Comparison of ENCODE assay signal across 8 mouse cellular contexts in genomic region chr14:25533010-25533409, GRCm38 (mm10).
DNase-seq lines count a peak whose midpoint lies in the region; ATAC-seq and TF ChIP-seq lines count a peak whose summit lies in the region.
"Had no signal": no experiment of that assay in that cellular context is flagged by ENCODE, and none has a peak within 500 bp of the region (broad histone marks: within the 10 kb centered on the region; RNA-seq: fewer than 3 reads in every experiment).

No protein-coding gene starts in this region.

- no peak overlapping the region for H3K4me3 ChIP-seq in hindbrain, embryonic 13.5 days
- H3K4me3 ChIP-seq in hindbrain, postnatal 0 days (ENCODE audit: low read length): no peak overlapping the region
- no peak overlapping the region for H3K4me3 ChIP-seq in heart, embryonic 16.5 days (ENCODE audit: low read length)
- H3K4me3 ChIP-seq in lung, embryonic 16.5 days (ENCODE audit: low read length): no peak overlapping the region
- H3K4me3 ChIP-seq in forebrain, postnatal 0 days (ENCODE audit: low read depth, low read length): no peak overlapping the region

- H3K36me3 ChIP-seq in hindbrain, embryonic 13.5 days: peaks cover 38% of the 10 kb centered on the region
- peaks cover 6% of the 10 kb centered on the region for H3K36me3 ChIP-seq in hindbrain, postnatal 0 days (ENCODE audit: insufficient read depth, low read length)
- no peaks in the 10 kb centered on the region for H3K36me3 ChIP-seq in heart, embryonic 16.5 days (ENCODE audit: control insufficient read depth, insufficient read depth)
- no peaks in the 10 kb centered on the region; the same call in 1 of the 2 replicates for H3K36me3 ChIP-seq in lung, embryonic 16.5 days (ENCODE audit: control insufficient read depth, insufficient read depth, low read length)
- H3K36me3 ChIP-seq in forebrain, postnatal 0 days (ENCODE audit: insufficient read depth): 0 out of 2 replicates have a peak, but pooled peaks cover 4% of the 10 kb centered on the region

- no peaks in the 10 kb centered on the region for H3K27me3 ChIP-seq in hindbrain, embryonic 13.5 days
- no peaks in the 10 kb centered on the region for H3K27me3 ChIP-seq in hindbrain, postnatal 0 days (ENCODE audit: insufficient read depth, low read length)
- no peaks in the 10 kb centered on the region for H3K27me3 ChIP-seq in heart, embryonic 16.5 days (ENCODE audit: control insufficient read depth, insufficient read depth, low read length)
- no peaks in the 10 kb centered on the region for H3K27me3 ChIP-seq in lung, embryonic 16.5 days (ENCODE audit: control insufficient read depth, insufficient read depth, low read depth, low read length)
- no peaks in the 10 kb centered on the region for H3K27me3 ChIP-seq in forebrain, postnatal 0 days (ENCODE audit: insufficient read depth, low read length)

- H3K9me3 ChIP-seq in hindbrain, embryonic 13.5 days: no peaks in the 10 kb centered on the region
- no peaks in the 10 kb centered on the region for H3K9me3 ChIP-seq in hindbrain, postnatal 0 days (ENCODE audit: low read length)
- no peaks in the 10 kb centered on the region for H3K9me3 ChIP-seq in heart, embryonic 16.5 days (replicated peaks; ENCODE audit: control insufficient read depth, low read length)
- no peaks in the 10 kb centered on the region for H3K9me3 ChIP-seq in lung, embryonic 16.5 days (ENCODE audit: control insufficient read depth, low read length)
- no peaks in the 10 kb centered on the region for H3K9me3 ChIP-seq in forebrain, postnatal 0 days (ENCODE audit: low read length)

- WGBS in hindbrain, embryonic 13.5 days: 77% methylated on average over 3 of the region's 3 CpGs
- WGBS in hindbrain, postnatal 0 days: 71% methylated on average over 3 of the region's 3 CpGs
- WGBS in heart, embryonic 16.5 days: 26% methylated on average over 3 of the region's 3 CpGs
- WGBS in lung, embryonic 16.5 days: 26% methylated on average over 3 of the region's 3 CpGs
- WGBS in forebrain, postnatal 0 days: 77% methylated on average over 3 of the region's 3 CpGs

- no peak overlapping the region for H3K9ac ChIP-seq in hindbrain, embryonic 13.5 days
- H3K9ac ChIP-seq in hindbrain, postnatal 0 days (replicated peaks; ENCODE audit: low read length): no peak overlapping the region
- no peak overlapping the region for H3K9ac ChIP-seq in heart, embryonic 16.5 days (ENCODE audit: low read length)
- no peak overlapping the region for H3K9ac ChIP-seq in lung, embryonic 16.5 days (ENCODE audit: low read length)
- H3K9ac ChIP-seq in forebrain, postnatal 0 days: no peak overlapping the region

- no peak overlapping the region for H3K4me2 ChIP-seq in hindbrain, embryonic 13.5 days
- H3K4me2 ChIP-seq in hindbrain, postnatal 0 days (ENCODE audit: low read depth, low read length): no peak overlapping the region
- H3K4me2 ChIP-seq in heart, embryonic 16.5 days (ENCODE audit: low read depth, low read length): no peak overlapping the region
- no peak overlapping the region for H3K4me2 ChIP-seq in lung, embryonic 16.5 days (ENCODE audit: low read depth, low read length)
- H3K4me2 ChIP-seq in forebrain, postnatal 0 days (ENCODE audit: low read depth): no peak overlapping the region

- DNase-seq in hindbrain, postnatal 0 days (ENCODE audit: low spot score): no peak
- peak; percentile 74 for DNase-seq in NIH3T3 (ENCODE audit: low read depth)
- no peak for DNase-seq in layer of hippocampus, adult 8-10 months (ENCODE audit: low spot score in 2 of 2)
- no peak for DNase-seq in forebrain, postnatal 0 days
- DNase-seq: cerebellum, adult 18-20 months had no signal

- ATAC-seq in hindbrain, embryonic 13.5 days (ENCODE audit: low FRiP score): no peak
- ATAC-seq in hindbrain, postnatal 0 days: no peak
- 0 out of 2 replicates have a peak, but pooled peaks have one; percentile 10 for ATAC-seq in heart, embryonic 16.5 days (replicated peaks; ENCODE audit: extremely low read depth, insufficient read depth, low FRiP score)
- peak; percentile 61 for ATAC-seq in lung, embryonic 16.5 days (ENCODE audit: low read depth)
- ATAC-seq in forebrain, postnatal 0 days: no peak

- TF ChIP-seq CTCF in hindbrain, postnatal 0 days (IDR thresholded peaks at IDR 0.05; ENCODE audit: low read depth): no peak
- TF ChIP-seq CTCF in forebrain, postnatal 0 days (IDR thresholded peaks at IDR 0.05; ENCODE audit: low read depth): no peak

- peak overlapping the region; percentile 44; the same call in 1 of the 2 replicates for H3K27ac ChIP-seq in hindbrain, embryonic 13.5 days
- H3K27ac ChIP-seq in hindbrain, postnatal 0 days: no peak overlapping the region
- H3K27ac ChIP-seq in heart, embryonic 16.5 days (ENCODE audit: low read length): peak overlapping the region; percentile 42
- peak overlapping the region; percentile 8 for H3K27ac ChIP-seq in lung, embryonic 16.5 days (ENCODE audit: low read length)
- no peak overlapping the region for H3K27ac ChIP-seq in forebrain, postnatal 0 days (ENCODE audit: low read depth, low read length)

- H3K4me1 ChIP-seq in hindbrain, embryonic 13.5 days (replicated peaks): peaks cover 48% of the 10 kb centered on the region
- peaks cover 6% of the 10 kb centered on the region; the same call in 1 of the 2 replicates for H3K4me1 ChIP-seq in hindbrain, postnatal 0 days (ENCODE audit: insufficient read depth, low read length)
- H3K4me1 ChIP-seq in heart, embryonic 16.5 days (ENCODE audit: control insufficient read depth, insufficient read depth, low read length): peaks cover 45% of the 10 kb centered on the region
- H3K4me1 ChIP-seq in lung, embryonic 16.5 days (replicated peaks; ENCODE audit: control insufficient read depth, insufficient read depth, low read length): peaks cover 35% of the 10 kb centered on the region
- no peaks in the 10 kb centered on the region for H3K4me1 ChIP-seq in forebrain, postnatal 0 days (ENCODE audit: insufficient read depth)

Comparison
In these comparisons a context has a peak if more than half of its experiments do, and no peak if none do; other contexts are left out.
1. H3K27ac ChIP-seq: peak in hindbrain, embryonic 13.5 days (single experiment), heart, embryonic 16.5 days (single experiment) and lung, embryonic 16.5 days (single experiment); none in hindbrain, postnatal 0 days (single experiment) and forebrain, postnatal 0 days (single experiment).
2. ATAC-seq: peak in heart, embryonic 16.5 days (single experiment) and lung, embryonic 16.5 days (single experiment); none in hindbrain, embryonic 13.5 days (single experiment), hindbrain, postnatal 0 days (single experiment) and forebrain, postnatal 0 days (single experiment).